Mouse (Mus musculus) gastrocnemius, adult 8-10 months (tissue): ENCODE measurements around the gene H1foo. TPM values are rescaled to one million over a fixed set of nuclear protein-coding genes. Genes with fewer than 3 reads are reported as not detected.

Experiments used
- total RNA-seq, 4 experiments: library from RNA; stranded (reverse); gene quantifications; 2 replicates each; pipeline ENCODE4 v1.2.4; 2022

H1foo gene
- total RNA-seq, 4 experiments from 2014 or later = not detected

Other genes with a start within 250 kb of the H1foo start
- under 1 TPM in 3 of 4 experiments, not detected in 1; 0.36 to 0.58 (median 0.41) TPM for gene Tmem40, start 182.5 kb upstream of the H1foo start, total RNA-seq
- 10 to 100 TPM; 63.6 to 80.2 (median 77.4) TPM for gene Cand2, start 170.4 kb upstream of the H1foo start, total RNA-seq
- gene Rpl32, start 136.2 kb upstream of the H1foo start, total RNA-seq = 100 to 1,000 TPM; 581 to 694 (median 621) TPM
- gene Efcab12, start 106.5 kb upstream of the H1foo start, total RNA-seq = under 1 TPM in 3 of 4 experiments, not detected in 1; 0.12 to 0.29 (median 0.15) TPM
- 1 to 10 TPM in 2 of 4 experiments, under 1 TPM in 2; 0.80 to 1.2 (median 1.0) TPM for gene Mbd4, start 91.6 kb upstream of the H1foo start, total RNA-seq
- 1 to 10 TPM; 3.3 to 4.9 (median 4.0) TPM for gene Ift122, start 91.5 kb upstream of the H1foo start, total RNA-seq
- gene Rho, start 13.2 kb upstream of the H1foo start, total RNA-seq = not detected
- 10 to 100 TPM; 12.9 to 25.5 (median 19.1) TPM for gene Plxnd1, start 50.1 kb downstream of the H1foo start, total RNA-seq
- gene Tmcc1, start 248.5 kb downstream of the H1foo start, total RNA-seq = 10 to 100 TPM; 49.2 to 71.6 (median 52.8) TPM